Mouse (Mus musculus) small intestine, adult 10 weeks (tissue): Measurements from ENCODE around the gene Dnah12. TPM values are rescaled to one million over a fixed set of nuclear protein-coding genes. Genes with fewer than 3 reads are reported as not detected.

Source experiments
- polyA plus RNA-seq: library from polyadenylated mRNA; stranded (reverse); fragments of 350-450 nt; fragmentation: Illumina TruSeq; extraction: RNeasy Lipid Tissue Mini Kit (QIAGEN cat#74804); gene quantifications from one replicate; pipeline ENCODE4 v1.2.3, GENCODE M21; 2014; ENCODE audit warnings: low replicate concordance

The Dnah12 gene
- polyA plus RNA-seq: 0.22 TPM

DNA sequence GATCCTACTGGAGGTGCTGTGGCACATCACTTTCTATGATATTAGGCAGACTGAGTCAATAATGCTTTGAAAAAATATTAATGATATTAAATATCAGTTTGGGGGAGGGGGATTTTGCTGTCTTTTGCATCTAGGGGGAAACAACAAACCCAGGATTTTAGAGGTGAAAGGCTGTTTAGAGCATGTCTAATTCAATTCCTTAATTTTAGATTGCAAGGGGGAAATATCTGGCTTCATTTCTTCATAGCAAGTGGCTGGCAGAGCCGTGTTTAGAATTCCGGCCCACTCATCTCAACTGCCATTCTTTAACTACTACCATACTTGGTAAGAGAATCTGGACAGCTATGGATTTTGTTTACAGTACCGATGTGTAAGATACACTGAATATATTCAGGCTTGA, at the start of gene Dnah12:
TSS of gene Dnah12 (plus strand) at position 301 of the 400 bp plus-strand sequence.

DNA sequence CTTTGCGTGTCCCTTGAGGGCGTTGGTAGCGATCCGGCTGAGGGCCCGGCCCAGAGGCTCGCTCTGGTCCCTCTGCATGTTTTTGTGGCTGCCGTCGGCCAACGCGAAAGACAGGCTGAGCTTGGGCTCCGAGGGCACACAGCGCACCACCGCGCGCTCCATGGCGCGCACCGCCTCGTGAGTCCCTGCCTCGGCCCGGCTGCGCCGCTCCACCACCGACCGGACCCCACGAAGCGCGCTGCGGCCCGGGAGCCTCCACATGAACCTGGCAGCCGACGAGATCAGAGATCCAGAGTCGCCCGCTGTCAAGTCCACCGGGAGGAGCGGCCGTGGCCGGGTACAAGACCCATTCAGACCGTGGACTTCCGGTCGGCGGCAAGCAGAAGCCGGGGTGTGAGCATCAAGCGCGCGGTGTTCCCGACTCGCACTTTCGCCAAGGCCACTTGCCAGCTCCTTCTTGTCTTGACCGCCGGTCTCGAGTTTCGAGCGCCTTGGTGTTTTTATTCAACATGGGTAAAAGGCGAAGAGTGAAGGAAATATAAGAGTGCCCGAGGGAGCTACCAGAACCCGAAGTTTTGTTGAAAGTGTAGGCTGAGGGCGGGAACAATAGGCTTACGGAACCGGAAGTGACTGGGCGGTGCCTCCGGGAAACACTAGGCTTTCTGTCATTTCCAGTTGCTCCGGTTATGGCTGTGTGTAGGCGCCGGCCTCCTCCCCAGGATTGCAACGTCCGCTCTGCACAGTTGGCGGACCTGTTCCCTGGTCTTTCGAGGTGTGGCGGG, 23.6 kb upstream of the Dnah12 start, which contains the start of gene Pde12:
TSS of gene Pde12 (minus strand) at position 592 of the 782 bp plus-strand sequence.

DNA sequence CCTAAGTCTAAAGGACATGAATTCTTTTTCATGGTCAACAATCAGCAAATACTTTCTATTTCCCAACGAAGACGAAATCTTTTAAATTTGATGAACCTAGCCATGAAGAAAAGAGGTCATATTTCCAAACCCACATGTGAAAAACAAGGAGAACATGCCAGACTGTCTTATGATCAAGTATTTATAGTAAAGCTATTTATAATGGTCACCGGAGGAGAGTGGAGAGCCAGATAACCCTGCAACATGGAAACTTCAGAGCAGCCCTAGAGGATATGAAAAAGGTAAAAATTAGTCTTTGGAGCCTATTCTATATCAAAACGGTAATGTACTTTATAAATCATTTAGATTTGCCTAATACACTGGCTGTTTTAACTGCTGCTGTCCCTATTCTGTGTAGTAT, 201.3 kb downstream of the Dnah12 start, which contains the start of gene Asb14:
TSS of gene Asb14 (plus strand) at position 166 of the 400 bp plus-strand sequence.

Other genes starting within 250 kb of the Dnah12 start
- gene Slmap, start 158.3 kb upstream of the Dnah12 start, polyA plus RNA-seq: 314 TPM
- gene Dennd6a, start 119.4 kb upstream of the Dnah12 start, polyA plus RNA-seq: 95.4 TPM
- 1,231 TPM for gene Arf4, start 55.2 kb upstream of the Dnah12 start, polyA plus RNA-seq
- 18.2 TPM for gene Pde12, start 23.4 kb upstream of the Dnah12 start, polyA plus RNA-seq
- not detected for gene Asb14, start 201.3 kb downstream of the Dnah12 start, polyA plus RNA-seq